10 mouse cellular contexts compared by ENCODE assay signal in the genomic region with DNA sequence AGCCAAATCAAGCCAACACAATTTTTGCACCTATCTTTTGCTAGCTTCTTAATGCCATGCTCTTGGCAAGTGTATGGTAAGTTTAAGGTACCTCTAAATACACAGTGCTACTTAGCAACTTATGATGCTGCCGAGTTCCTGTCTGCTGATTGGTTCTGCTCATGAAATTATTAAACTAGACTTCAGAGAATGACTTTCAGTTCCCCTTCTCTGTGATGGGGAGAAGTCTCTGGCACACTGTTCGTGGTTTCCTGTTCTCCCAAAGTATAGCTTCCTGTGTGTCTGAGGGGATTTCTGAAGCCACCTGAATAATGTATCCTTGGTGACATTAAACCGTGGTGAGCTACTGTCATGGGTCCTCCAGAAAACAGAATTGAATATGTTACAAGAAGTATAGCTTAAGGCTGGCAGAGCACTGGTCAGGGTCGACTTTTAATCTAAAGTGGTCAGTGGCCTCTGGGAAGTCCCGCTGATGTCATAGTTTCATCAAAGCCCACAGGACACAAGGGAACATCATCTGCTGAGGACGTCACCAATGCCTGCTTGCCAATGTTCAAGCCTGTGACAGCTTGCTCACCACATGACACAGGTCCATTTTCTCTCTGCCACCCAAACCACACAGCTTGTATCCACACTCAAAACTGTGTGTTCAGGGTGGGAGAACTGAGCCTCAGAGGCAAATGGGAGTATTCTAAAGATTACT. TPM values are rescaled to one million over a fixed set of nuclear protein-coding genes. Genes with fewer than 3 reads are reported as not detected.
DNase-seq lines count a peak whose midpoint lies in the region; ATAC-seq and TF ChIP-seq lines count a peak whose summit lies in the region.
"Had no signal": no experiment of that assay in that cellular context is flagged by ENCODE, and none has a peak within 500 bp of the region (broad histone marks: within the 10 kb centered on the region; RNA-seq: fewer than 3 reads in every experiment).

No protein-coding gene starts in this region.

- intact Hi-C loops in heart, postnatal 36 days (cut with DNase I) = loop anchor here (5.0 kb wide), 1 partner anchor 175 kb away; no protein-coding TSS in a partner anchor

- 67% methylated on average over 6 of the region's 6 CpGs for WGBS in kidney, embryonic 16.5 days
- WGBS in liver, embryonic 14.5 days (ENCODE audit: insufficient replicate concordance) = 31% methylated on average over 6 of the region's 6 CpGs
- WGBS in small intestine, adult 2 months = 54% methylated on average over 6 of the region's 6 CpGs
- WGBS in hindbrain, embryonic 16.5 days = 71% methylated on average over 6 of the region's 6 CpGs

- TF ChIP-seq CTCF in liver, embryonic 14.5 days (IDR thresholded peaks at IDR 0.05; ENCODE audit: low read depth) = no peak
- no peak for TF ChIP-seq CTCF in small intestine, adult 2 months (IDR thresholded peaks at IDR 0.05; ENCODE audit: extremely low read depth, insufficient read length, insufficient replicate concordance, low read depth, low read length)

- no peak for ATAC-seq in kidney, embryonic 16.5 days (ENCODE audit: low FRiP score, low TSS enrichment)
- ATAC-seq in liver, embryonic 14.5 days (ENCODE audit: insufficient read depth) = no peak
- ATAC-seq in hindbrain, embryonic 16.5 days = no peak

- H3K4me3 ChIP-seq in kidney, embryonic 16.5 days (ENCODE audit: low read length) = no peak overlapping the region
- no peak overlapping the region for H3K4me3 ChIP-seq in liver, embryonic 14.5 days (ENCODE audit: insufficient read depth in 1 of 2, low read depth in 2 of 2, low read length in 2 of 2)
- H3K4me3 ChIP-seq in small intestine, adult 2 months (ENCODE audit: low read depth, low read length) = no peak overlapping the region
- H3K4me3 ChIP-seq in hindbrain, embryonic 16.5 days (ENCODE audit: low read length) = no peak overlapping the region
- H3K4me3 ChIP-seq: embryonic facial prominence, embryonic 13.5 days; limb, embryonic 13.5 days had no signal

- H3K27ac ChIP-seq in kidney, embryonic 16.5 days (ENCODE audit: low read length) = no peak overlapping the region
- no peak overlapping the region for H3K27ac ChIP-seq in liver, embryonic 14.5 days
- H3K27ac ChIP-seq in small intestine, adult 2 months (ENCODE audit: insufficient read depth, low read depth, low read length) = peak overlapping the region; percentile 38
- H3K27ac ChIP-seq in hindbrain, embryonic 16.5 days (ENCODE audit: low read depth, low read length) = no peak overlapping the region
- H3K27ac ChIP-seq: embryonic facial prominence, embryonic 13.5 days; limb, embryonic 13.5 days had no signal

- no peak for TF ChIP-seq EP300 in liver, embryonic 14.5 days (IDR thresholded peaks at IDR 0.05; ENCODE audit: low read depth)

- H3K9me3 ChIP-seq in kidney, embryonic 16.5 days (ENCODE audit: low read length) = no peaks in the 10 kb centered on the region
- no peaks in the 10 kb centered on the region for H3K9me3 ChIP-seq in liver, embryonic 14.5 days (ENCODE audit: control insufficient read depth, low read length)
- H3K9me3 ChIP-seq in hindbrain, embryonic 16.5 days (ENCODE audit: control insufficient read depth, low read length) = no peaks in the 10 kb centered on the region
- H3K9me3 ChIP-seq: embryonic facial prominence, embryonic 13.5 days; limb, embryonic 13.5 days had no signal

- DNase-seq in kidney, adult 18-20 months = peak; percentile 49
- DNase-seq in adipocyte (ENCODE audit: low spot score) = peak; percentile 13
- DNase-seq in heart, postnatal 36 days = peak; percentile 52 to 66
- peak; percentile 11 to 13 (median 11) for DNase-seq in liver, embryonic 14.5 days (ENCODE audit: low read depth in 3 of 3, low spot score in 3 of 3)
- no peak for DNase-seq in urinary bladder, postnatal 10 days (ENCODE audit: low spot score)

- H3K27me3 ChIP-seq in kidney, embryonic 16.5 days (ENCODE audit: insufficient read depth, low read length) = 0 out of 2 replicates have a peak, but pooled peaks cover 3% of the 10 kb centered on the region
- no peaks in the 10 kb centered on the region for H3K27me3 ChIP-seq in liver, embryonic 14.5 days (ENCODE audit: control insufficient read depth, insufficient read depth, low read length)
- H3K27me3 ChIP-seq in small intestine, adult 2 months (ENCODE audit: control insufficient read depth, insufficient read depth, low read length) = peaks cover 3% of the 10 kb centered on the region; the same call in 1 of the 2 replicates
- H3K27me3 ChIP-seq in hindbrain, embryonic 16.5 days (replicated peaks; ENCODE audit: control insufficient read depth, insufficient read depth, low read length) = no peaks in the 10 kb centered on the region

- H3K36me3 ChIP-seq in kidney, embryonic 16.5 days (ENCODE audit: insufficient read depth, low read length) = no peaks in the 10 kb centered on the region
- H3K36me3 ChIP-seq in liver, embryonic 14.5 days (replicated peaks; ENCODE audit: control insufficient read depth, insufficient read depth, low read depth) = no peaks in the 10 kb centered on the region
- no peaks in the 10 kb centered on the region for H3K36me3 ChIP-seq in small intestine, adult 2 months (ENCODE audit: control insufficient read depth, insufficient read depth, low read length)
- no peaks in the 10 kb centered on the region for H3K36me3 ChIP-seq in hindbrain, embryonic 16.5 days (ENCODE audit: control insufficient read depth, insufficient read depth, low read length)
- H3K36me3 ChIP-seq: embryonic facial prominence, embryonic 13.5 days; limb, embryonic 13.5 days had no signal

- H3K4me1 ChIP-seq in kidney, embryonic 16.5 days (ENCODE audit: insufficient read depth, low read length) = no peaks in the 10 kb centered on the region
- no peaks in the 10 kb centered on the region for H3K4me1 ChIP-seq in liver, embryonic 14.5 days (replicated peaks; ENCODE audit: control insufficient read depth in 2 of 2, insufficient read depth in 2 of 2, low read length in 1 of 2)
- no peaks in the 10 kb centered on the region; the same call in 1 of the 2 replicates for H3K4me1 ChIP-seq in small intestine, adult 2 months (ENCODE audit: control insufficient read depth, insufficient read depth, insufficient read length, low read length)
- H3K4me1 ChIP-seq in hindbrain, embryonic 16.5 days (ENCODE audit: control insufficient read depth, insufficient read depth, low read depth, low read length) = no peaks in the 10 kb centered on the region
- H3K4me1 ChIP-seq: embryonic facial prominence, embryonic 13.5 days; limb, embryonic 13.5 days had no signal

- no peak for TF ChIP-seq POLR2A in small intestine, adult 2 months (IDR thresholded peaks at IDR 0.05; ENCODE audit: low read depth, low read length)

- no peak overlapping the region for H3K9ac ChIP-seq in kidney, embryonic 16.5 days (replicated peaks; ENCODE audit: low read length)
- H3K9ac ChIP-seq in liver, embryonic 14.5 days (replicated peaks) = no peak overlapping the region
- no peak overlapping the region for H3K9ac ChIP-seq in hindbrain, embryonic 16.5 days (ENCODE audit: low read depth, low read length)
- H3K9ac ChIP-seq: embryonic facial prominence, embryonic 13.5 days; limb, embryonic 13.5 days had no signal

- H3K4me2 ChIP-seq in kidney, embryonic 16.5 days (replicated peaks; ENCODE audit: low read depth, low read length) = no peak overlapping the region
- no peak overlapping the region for H3K4me2 ChIP-seq in liver, embryonic 14.5 days (ENCODE audit: low read depth)
- H3K4me2 ChIP-seq in hindbrain, embryonic 16.5 days (ENCODE audit: low read length) = no peak overlapping the region
- H3K4me2 ChIP-seq: embryonic facial prominence, embryonic 13.5 days; limb, embryonic 13.5 days had no signal

RNA-seq across cellular contexts. Expression of a gene that starts 6.9 kb away (rescaled TPM):
- not detected in 2 replicates for polyA plus RNA-seq in kidney, embryonic 16.5 days (2015; fragmentation: Nextera tagmentation; extraction: Ambion mirVana)
- total RNA-seq in heart, postnatal 36 days (2021) = under 1 TPM; 0.58 to 0.92 TPM
- 0.01 and 0.03 TPM in 2 replicates for polyA plus RNA-seq in liver, embryonic 14.5 days (2012; rRNA removed)
- polyA plus RNA-seq in liver, embryonic 14.5 days (2014; fragmentation: Nextera tagmentation; extraction: Ambion mirVana) = not detected in 2 replicates
- 43.4 and 105 TPM in 2 replicates for polyA plus RNA-seq in small intestine, adult 2 months (2012; rRNA removed)
- polyA plus RNA-seq in hindbrain, embryonic 16.5 days (2015; fragmentation: Nextera tagmentation; extraction: Ambion mirVana) = not detected in 2 replicates

RNA-seq across cellular contexts. Expression of a gene that starts 22.3 kb away (rescaled TPM):
- 0.04 TPM in 1 of 2 replicates, not detected in the other for polyA plus RNA-seq in kidney, embryonic 16.5 days (2015; fragmentation: Nextera tagmentation; extraction: Ambion mirVana)
- not detected for total RNA-seq in heart, postnatal 36 days (2021)
- 0.01 TPM in 1 of 2 replicates, not detected in the other for polyA plus RNA-seq in liver, embryonic 14.5 days (2012; rRNA removed)
- not detected in 2 replicates for polyA plus RNA-seq in liver, embryonic 14.5 days (2014; fragmentation: Nextera tagmentation; extraction: Ambion mirVana)
- polyA plus RNA-seq in small intestine, adult 2 months (2012; rRNA removed) = 0.44 and 1.2 TPM in 2 replicates
- polyA plus RNA-seq in hindbrain, embryonic 16.5 days (2015; fragmentation: Nextera tagmentation; extraction: Ambion mirVana) = 0.25 and 0.31 TPM in 2 replicates
- polyA plus RNA-seq: embryonic facial prominence, embryonic 13.5 days; limb, embryonic 13.5 days had no signal

RNA-seq across cellular contexts. Expression of a gene that starts 29.2 kb away (rescaled TPM):
- not detected in 2 replicates for polyA plus RNA-seq in kidney, embryonic 16.5 days (2015; fragmentation: Nextera tagmentation; extraction: Ambion mirVana)
- total RNA-seq in heart, postnatal 36 days (2021) = not detected
- not detected in 2 replicates for polyA plus RNA-seq in liver, embryonic 14.5 days (2012; rRNA removed)
- polyA plus RNA-seq in liver, embryonic 14.5 days (2014; fragmentation: Nextera tagmentation; extraction: Ambion mirVana) = not detected in 2 replicates
- polyA plus RNA-seq in small intestine, adult 2 months (2012; rRNA removed) = 78.7 and 178 TPM in 2 replicates
- not detected in 2 replicates for polyA plus RNA-seq in hindbrain, embryonic 16.5 days (2015; fragmentation: Nextera tagmentation; extraction: Ambion mirVana)
- polyA plus RNA-seq: embryonic facial prominence, embryonic 13.5 days; limb, embryonic 13.5 days had no signal

RNA-seq across cellular contexts. Expression of a gene that starts 42.1 kb away (rescaled TPM):
- polyA plus RNA-seq in kidney, embryonic 16.5 days (2015; fragmentation: Nextera tagmentation; extraction: Ambion mirVana) = 7.8 and 8.4 TPM in 2 replicates
- total RNA-seq in heart, postnatal 36 days (2021) = 10 to 100 TPM; 20.6 to 43.5 TPM
- 0.65 and 0.91 TPM in 2 replicates for polyA plus RNA-seq in liver, embryonic 14.5 days (2012; rRNA removed)
- 0.80 and 0.83 TPM in 2 replicates for polyA plus RNA-seq in liver, embryonic 14.5 days (2014; fragmentation: Nextera tagmentation; extraction: Ambion mirVana)
- 91.6 and 398 TPM in 2 replicates for polyA plus RNA-seq in small intestine, adult 2 months (2012; rRNA removed)
- 3.5 and 4.3 TPM in 2 replicates for polyA plus RNA-seq in hindbrain, embryonic 16.5 days (2015; fragmentation: Nextera tagmentation; extraction: Ambion mirVana)

RNA-seq across cellular contexts. Expression of a gene that starts 50.9 kb away (rescaled TPM):
- 0.23 and 0.74 TPM in 2 replicates for polyA plus RNA-seq in kidney, embryonic 16.5 days (2015; fragmentation: Nextera tagmentation; extraction: Ambion mirVana)
- total RNA-seq in heart, postnatal 36 days (2021) = not detected
- polyA plus RNA-seq in liver, embryonic 14.5 days (2012; rRNA removed) = 0.03 and 0.17 TPM in 2 replicates
- 0.08 and 0.66 TPM in 2 replicates for polyA plus RNA-seq in liver, embryonic 14.5 days (2014; fragmentation: Nextera tagmentation; extraction: Ambion mirVana)
- polyA plus RNA-seq in small intestine, adult 2 months (2012; rRNA removed) = not detected in 2 replicates
- polyA plus RNA-seq in hindbrain, embryonic 16.5 days (2015; fragmentation: Nextera tagmentation; extraction: Ambion mirVana) = 3.7 and 4.5 TPM in 2 replicates

Comparison
In these comparisons a context has a peak if more than half of its experiments do, and no peak if none do; other contexts are left out.
1. RNA of a gene that starts 6.9 kb away (polyA plus RNA-seq): 43.4 to 105 TPM in small intestine, adult 2 months; not detected in kidney, embryonic 16.5 days, 0.01 to 0.03 TPM in liver, embryonic 14.5 days and not detected in hindbrain, embryonic 16.5 days; every median in the first group is over 10 times any median in the second.
2. RNA of a gene that starts 29.2 kb away (polyA plus RNA-seq): 78.7 to 178 TPM in small intestine, adult 2 months; not detected in kidney, embryonic 16.5 days, not detected in liver, embryonic 14.5 days and not detected in hindbrain, embryonic 16.5 days; every median in the first group is over 10 times any median in the second.